Mouse (Mus musculus): ENCODE measurements at regions not wholly inside any gene's neighbourhood (a gene's known extent, or its start where the extent isn't known, plus 50 kb on each side); places are given as distances from the start of the nearest gene placed in this dataset.

DNA sequence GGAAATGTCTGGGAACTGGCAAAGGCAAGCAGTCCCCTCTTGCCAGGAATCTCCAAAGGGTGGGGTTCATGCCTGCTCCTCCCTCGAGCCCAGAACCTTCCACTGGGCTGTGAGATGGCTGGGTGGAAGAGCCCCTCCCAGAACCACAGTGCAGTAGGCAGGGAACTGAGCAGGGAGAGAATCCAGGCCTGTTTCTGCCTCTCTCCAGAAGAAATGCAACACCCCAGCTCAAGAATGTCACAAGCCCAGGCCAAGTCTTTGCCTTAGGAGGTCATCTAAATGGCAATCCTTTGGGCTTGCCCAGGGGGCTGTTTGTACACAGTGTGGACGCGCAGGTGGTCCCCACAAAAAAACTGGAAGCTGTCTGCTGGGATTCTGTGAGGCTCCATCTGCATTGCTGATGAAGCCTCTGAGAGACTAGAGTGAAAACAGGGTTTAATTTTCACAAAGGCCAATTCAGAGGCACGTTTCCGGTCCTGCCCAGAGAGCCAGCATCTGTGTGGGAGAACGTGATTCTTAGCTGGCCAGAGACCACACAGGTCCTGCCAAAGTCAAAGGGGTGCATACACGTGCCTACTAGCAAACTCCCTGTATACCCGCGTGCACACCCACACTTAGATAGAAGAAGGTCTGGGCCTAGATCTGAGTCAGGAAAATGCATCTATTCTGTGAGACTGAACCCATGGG, 129.0 kb downstream of the Hmg20a start:
- DNase-seq (ENCODE audit: low read depth in 1 of 2, low spot score in 2 of 2) = no peak

DNA sequence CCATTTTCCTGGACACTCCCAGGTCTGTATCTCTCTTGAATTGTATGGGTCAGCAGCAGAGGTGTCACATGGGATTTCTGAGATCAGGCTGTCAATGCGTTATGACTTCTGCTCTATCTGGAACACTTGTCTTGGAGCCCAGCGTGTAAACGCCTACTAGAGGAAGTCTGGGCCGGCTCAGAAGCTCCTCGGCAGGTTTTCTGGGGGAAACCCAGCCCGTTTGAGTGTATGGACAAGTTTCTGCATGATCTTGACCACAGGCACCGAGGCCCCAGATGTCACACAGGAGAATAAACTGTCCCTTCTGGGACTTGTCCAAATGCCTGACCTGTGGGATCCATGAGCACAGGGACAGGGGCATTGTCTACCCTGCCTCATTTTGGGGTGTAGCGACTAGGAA, 131.4 kb downstream of the Hmg20a start:
- no peak for DNase-seq (ENCODE audit: low read depth in 1 of 2, low spot score in 2 of 2)

DNA sequence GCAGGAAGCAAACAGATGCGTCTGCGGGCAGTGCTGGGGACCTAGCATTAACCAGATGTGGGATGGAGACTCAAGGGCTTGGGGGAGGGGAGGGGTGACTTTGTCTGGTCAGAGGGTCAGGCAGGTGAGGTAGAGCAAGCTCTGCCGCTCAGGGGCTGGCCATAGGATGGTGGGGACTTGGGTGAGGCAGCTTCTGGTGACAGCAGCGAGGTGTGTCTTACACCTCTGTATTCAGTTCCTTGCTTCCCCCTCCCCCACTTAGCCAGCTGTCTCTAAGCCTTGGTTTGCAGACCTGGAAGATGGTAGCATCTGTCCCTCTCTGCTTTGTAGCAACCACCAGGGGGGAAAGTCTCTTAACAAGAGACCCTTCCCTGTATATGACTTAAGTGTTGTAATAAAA, 131.8 kb downstream of the Hmg20a start:
- DNase-seq (ENCODE audit: low read depth in 1 of 2, low spot score in 2 of 2) = no peak

DNA sequence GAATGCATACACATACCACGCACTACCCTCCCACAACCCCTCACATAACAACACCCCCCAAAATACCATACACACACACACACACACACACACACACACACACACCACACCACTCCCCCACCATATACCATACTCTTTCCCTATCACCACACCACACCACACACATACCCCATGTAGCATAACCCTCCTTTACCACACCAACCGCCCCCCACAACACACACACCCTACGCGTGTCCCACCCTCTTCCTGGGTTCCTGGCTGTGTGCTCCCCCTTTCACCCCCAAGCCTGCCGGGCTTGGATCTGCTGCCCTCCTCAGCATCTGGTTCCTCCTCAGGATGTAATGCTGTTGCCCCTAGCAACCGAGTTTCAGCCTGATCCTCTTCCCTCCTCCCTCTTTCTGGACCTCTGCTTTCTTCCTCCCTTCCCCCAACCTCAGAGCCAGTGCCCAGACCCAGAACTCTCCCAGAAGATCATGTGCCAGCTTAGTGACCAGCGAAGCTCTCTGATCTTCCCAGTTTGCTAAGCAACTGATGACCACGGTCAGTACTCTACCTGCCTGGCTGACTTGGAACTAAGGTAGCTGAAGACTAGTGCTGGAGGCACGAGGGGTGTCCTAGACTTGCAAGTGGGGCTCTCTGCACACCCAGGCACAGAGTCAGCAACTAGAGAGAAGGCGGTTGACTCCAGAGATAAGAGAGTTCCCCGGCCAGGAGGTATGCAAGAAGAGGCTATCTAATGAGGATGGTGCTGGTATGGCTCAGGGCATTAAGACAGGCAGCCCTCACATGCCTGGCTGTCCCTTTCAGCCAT, 133.2 kb downstream of the Hmg20a start:
- DNase-seq (ENCODE audit: low read depth in 1 of 2, low spot score in 2 of 2) = no peak

DNA sequence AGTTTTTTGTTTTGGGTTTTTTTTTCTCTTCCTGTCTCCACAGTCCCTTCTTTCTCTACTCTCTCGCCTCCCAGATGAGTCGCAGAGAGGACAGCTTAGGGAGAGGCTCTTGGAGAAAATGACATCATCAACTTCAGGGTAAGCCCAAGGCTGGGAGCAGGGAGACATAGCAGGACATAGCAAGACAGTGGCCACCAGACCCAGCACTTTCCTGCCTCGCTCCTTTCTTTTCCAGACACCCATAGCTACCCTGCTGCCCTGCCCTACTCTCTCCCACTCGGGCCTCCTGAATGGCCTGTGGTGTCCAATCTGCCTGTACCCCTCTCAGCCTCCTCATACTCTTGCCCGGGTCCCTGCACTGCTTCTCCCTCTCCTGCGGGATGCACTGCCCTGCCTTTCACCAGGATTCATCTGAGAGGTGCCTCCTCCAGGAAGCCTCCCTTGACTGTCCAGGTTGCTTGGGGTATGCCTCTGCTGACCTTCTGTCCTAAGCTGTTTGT, 133.8 kb downstream of the Hmg20a start:
- DNase-seq (ENCODE audit: low read depth in 1 of 2, low spot score in 2 of 2) = no peak

DNA sequence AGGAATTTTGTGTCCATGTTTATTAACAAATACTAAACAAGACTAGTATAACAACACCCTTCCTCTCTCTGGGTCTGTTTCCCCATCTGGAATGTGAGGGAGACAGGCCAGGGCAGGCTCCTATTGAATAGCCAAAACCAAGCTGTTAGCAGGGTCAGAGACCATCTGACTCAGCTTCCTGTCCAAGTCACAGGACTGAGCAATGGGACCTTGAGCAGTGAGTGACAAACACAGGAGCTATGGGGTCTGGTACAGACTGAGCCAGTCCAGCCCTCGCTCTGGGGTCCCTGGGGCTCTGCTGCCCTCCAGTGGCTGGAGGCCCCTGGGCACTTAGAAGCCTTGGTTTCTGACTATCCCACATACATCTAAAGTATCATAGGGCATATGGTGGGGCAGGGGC, 134.4 kb downstream of the Hmg20a start:
- peak in 1 of 2 experiments; percentile 21 for DNase-seq (ENCODE audit: low read depth in 1 of 2, low spot score in 2 of 2)

DNA sequence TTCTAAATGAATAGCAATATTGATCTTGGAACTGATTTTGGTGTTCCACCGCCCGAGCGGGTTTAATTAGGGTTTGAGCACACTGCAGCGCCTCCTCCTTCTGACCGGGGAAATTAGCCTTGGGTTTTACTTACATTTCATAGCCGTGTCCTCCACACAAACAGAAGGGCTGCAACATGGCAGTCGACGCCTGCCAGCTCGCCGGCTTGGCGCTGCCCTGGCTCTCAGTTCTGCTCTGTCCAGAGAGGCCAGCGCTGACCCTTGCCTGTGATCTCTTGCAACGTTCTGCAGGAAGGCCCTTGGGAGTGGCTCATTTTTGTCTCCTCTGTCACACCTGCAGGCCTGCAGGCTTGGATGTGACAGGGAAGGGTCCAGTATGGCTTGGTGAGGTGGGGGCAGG, 135.2 kb downstream of the Hmg20a start:
- DNase-seq (ENCODE audit: low read depth in 1 of 2, low spot score in 2 of 2) = no peak

DNA sequence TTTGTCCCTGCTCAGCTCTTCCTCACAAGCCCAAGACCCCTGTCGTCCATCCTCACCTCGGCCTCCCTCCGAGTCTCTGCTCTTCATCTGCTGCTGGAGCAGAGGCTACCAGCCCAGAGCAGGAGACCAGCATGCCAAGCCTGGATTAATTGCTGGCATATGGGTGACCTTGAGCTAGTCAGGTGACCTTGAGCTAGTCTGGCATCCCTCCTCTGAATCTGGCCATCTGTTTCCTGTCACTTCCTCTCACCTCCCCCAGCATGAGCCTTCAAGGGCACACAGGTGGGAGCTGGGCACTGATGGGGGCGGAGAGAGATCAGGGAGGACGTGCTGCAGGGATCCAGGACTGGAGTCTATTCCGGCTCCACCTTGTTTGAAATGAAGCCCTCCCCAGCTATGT, 135.7 kb downstream of the Hmg20a start:
- no peak for DNase-seq (ENCODE audit: low read depth in 1 of 2, low spot score in 2 of 2)

DNA sequence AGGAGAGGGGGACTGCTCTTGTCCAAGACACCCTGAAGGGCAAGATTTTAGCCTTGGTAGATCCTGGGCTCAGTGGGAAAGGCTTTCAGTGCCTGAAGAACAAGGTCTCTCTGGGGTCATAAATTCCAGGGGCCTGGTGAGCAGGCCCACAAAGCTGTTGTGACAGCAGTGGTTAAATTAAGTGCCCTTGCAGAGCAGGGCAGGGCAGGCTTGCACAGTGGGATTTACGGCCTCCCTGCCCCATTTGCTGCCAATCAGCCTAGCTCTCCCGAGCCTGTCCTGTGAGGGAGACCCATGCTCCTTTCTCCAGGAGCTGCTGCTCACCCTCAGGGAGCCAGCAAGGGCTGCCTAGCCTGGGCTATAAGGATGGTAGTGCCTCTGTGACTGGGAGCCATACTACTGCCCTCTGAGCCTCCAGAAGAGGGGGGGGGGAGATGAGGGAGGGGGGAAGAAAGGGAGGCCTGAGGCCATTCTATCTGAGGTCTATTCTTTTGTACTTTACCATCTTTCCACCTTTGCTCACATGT, 141.3 kb downstream of the Hmg20a start:
- DNase-seq (ENCODE audit: low read depth in 1 of 2, low spot score in 2 of 2) = no peak

DNA sequence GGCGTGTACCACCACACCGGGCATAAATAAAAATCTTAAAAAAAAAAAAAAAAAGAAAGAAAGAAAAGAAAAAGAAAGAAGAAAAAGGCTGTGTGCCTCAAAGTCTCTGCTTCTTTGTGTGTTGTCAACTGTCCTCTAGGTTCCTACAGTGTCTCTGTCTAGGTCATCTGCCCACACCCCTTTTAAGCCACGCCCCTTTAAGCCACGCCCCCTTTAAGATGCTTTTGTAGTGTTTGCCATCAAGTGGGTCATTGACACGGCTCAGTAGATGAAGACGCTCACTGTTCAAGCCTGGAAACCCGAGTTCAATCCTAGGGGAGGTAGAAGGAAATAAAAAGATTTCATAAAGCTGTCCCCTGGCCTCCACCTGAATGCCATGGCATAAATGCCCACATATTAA, 144.0 kb downstream of the Hmg20a start:
- no peak for DNase-seq (ENCODE audit: low read depth in 1 of 2, low spot score in 2 of 2)

DNA sequence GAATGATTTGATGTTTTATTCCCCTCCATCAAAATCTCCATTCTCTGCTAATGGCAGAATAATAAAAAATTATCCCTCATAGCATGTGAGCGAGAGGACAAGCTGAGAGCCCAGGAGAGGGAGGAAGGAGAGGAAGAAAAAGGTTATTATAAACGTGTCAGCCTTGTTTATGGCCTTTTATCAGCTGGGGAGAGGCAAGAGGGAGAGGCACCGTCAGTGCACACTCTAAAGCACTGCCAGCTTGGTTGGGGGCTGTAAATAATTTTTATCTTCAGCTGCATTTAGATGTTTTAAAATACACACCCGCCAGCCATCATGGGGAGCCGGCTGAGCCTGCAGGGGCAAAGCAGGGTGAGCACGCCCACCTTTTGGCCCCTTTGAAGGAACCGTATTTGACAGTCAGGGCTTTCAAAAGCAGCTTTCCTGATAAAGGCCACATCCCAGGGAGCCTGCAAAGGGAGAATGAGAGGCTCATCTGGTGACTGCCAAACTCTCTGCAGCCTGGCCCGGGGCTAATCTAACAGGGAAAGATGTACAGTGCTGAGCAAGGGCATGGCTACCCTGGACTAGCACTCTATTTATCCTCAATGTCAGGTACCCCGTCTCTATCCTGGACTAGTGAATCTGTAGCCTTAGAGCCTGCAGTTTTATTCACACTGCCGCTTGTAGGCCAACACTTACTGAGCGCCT, 145.8 kb downstream of the Hmg20a start:
- DNase-seq (ENCODE audit: low read depth in 1 of 2, low spot score in 2 of 2) = no peak

Data from monocyte, adult 2 months (primary cell).